Mouse (Mus musculus): ENCODE results near the gene Olfr1281. TPM values are rescaled to one million over a fixed set of nuclear protein-coding genes. Genes with fewer than 3 reads are reported as not detected.
"Not testable (repeated sequence)": the region's sequence is repeated elsewhere in the genome, so short reads cannot be mapped to it uniquely, and the experiment has no call there.

Olfr1281 gene
- not detected in 2 replicates for polyA plus RNA-seq (2015; fragmentation: Nextera tagmentation; extraction: Ambion mirVana)

GRCm38 (mm10) chr2:111326220-111326619 is at the start of gene Olfr1281:
TSS of gene Olfr1281 (plus strand) at chr2:111326520.
- Histone ChIP-seq H3K36me3 (no peaks in the 10 kb centered on the region), H3K27ac (replicated peaks) (no peak within 1 kb of the TSS), H3K9me3 (no peaks in the 10 kb centered on the region), H3K4me2 (no peak within 1 kb of the TSS), H3K27me3 (no peaks in the 10 kb centered on the region), H3K4me3 (no peak within 1 kb of the TSS), H3K9ac (no peak within 1 kb of the TSS), H3K4me1 (replicated peaks) (no peaks in the 10 kb centered on the region)
- no peak for ATAC-seq (ENCODE audit: low FRiP score, low read depth)
- WGBS = 83% methylated on average over 2 of the region's 2 CpGs

GRCm38 (mm10) chr2:111289836-111290235 is 36.5 kb upstream of the Olfr1281 start, which contains the start of gene Olfr1278:
TSS of gene Olfr1278 (plus strand) at chr2:111290136.
- Histone ChIP-seq H3K4me3 (no peak within 1 kb of the TSS), H3K9ac (no peak within 1 kb of the TSS), H3K36me3 (no peaks in the 10 kb centered on the region), H3K4me2 (no peak within 1 kb of the TSS), H3K27ac (replicated peaks) (no peak within 1 kb of the TSS), H3K9me3 (no peaks in the 10 kb centered on the region), H3K27me3 (no peaks in the 10 kb centered on the region), H3K4me1 (replicated peaks) (no peaks in the 10 kb centered on the region)
- ATAC-seq (ENCODE audit: low FRiP score, low read depth) = no peak

- Histone ChIP-seq H3K4me1 (replicated peaks) (no peaks in the 10 kb centered on the region), H3K4me2 (no peak overlapping the region), H3K27me3 (no peaks in the 10 kb centered on the region), H3K4me3 (no peak overlapping the region), H3K36me3 (no peaks in the 10 kb centered on the region), H3K9me3 (no peaks in the 10 kb centered on the region), H3K27ac (replicated peaks) (no peak overlapping the region), H3K9ac (no peak overlapping the region)
- no peak for ATAC-seq (ENCODE audit: low FRiP score, low read depth)
Observed at GRCm38 (mm10) chr2:111298541-111298940, 27.8 kb upstream of the Olfr1281 start.

GRCm38 (mm10) chr2:111300374-111300773 is 25.9 kb upstream of the Olfr1281 start, which contains the start of gene Olfr1279:
TSS of gene Olfr1279 (plus strand) at chr2:111300635.
- H3K4me2 ChIP-seq = no peak within 1 kb of the TSS
- no peaks in the 10 kb centered on the region for H3K9me3 ChIP-seq
- no peaks in the 10 kb centered on the region for H3K4me1 ChIP-seq (replicated peaks)
- no peak for ATAC-seq (ENCODE audit: low FRiP score, low read depth)
- no peaks in the 10 kb centered on the region for H3K27me3 ChIP-seq
- no peaks in the 10 kb centered on the region for H3K36me3 ChIP-seq
- no peak within 1 kb of the TSS for H3K27ac ChIP-seq (replicated peaks)
- no peak within 1 kb of the TSS for H3K9ac ChIP-seq
- no peak within 1 kb of the TSS for H3K4me3 ChIP-seq

GRCm38 (mm10) chr2:111313717-111314116 is 12.6 kb upstream of the Olfr1281 start, which contains the start of gene Olfr1280:
TSS of gene Olfr1280 (plus strand) at chr2:111314017.
- no peak for ATAC-seq (ENCODE audit: low FRiP score, low read depth)
- Histone ChIP-seq H3K36me3 (no peaks in the 10 kb centered on the region), H3K27ac (replicated peaks) (no peak within 1 kb of the TSS)

GRCm38 (mm10) chr2:111333721-111334120 is 7.4 kb downstream of the Olfr1281 start:
- not testable (repeated sequence) for ATAC-seq (ENCODE audit: low FRiP score, low read depth); H3K36me3 ChIP-seq; H3K4me2 ChIP-seq; H3K4me3 ChIP-seq; H3K4me1 ChIP-seq (replicated peaks); H3K9ac ChIP-seq; H3K27me3 ChIP-seq; H3K9me3 ChIP-seq; H3K27ac ChIP-seq (replicated peaks)
- 93% methylated on average over 5 of the region's 5 CpGs for WGBS

More at GRCm38 (mm10) chr2:111313717-111314116, 12.6 kb upstream of the Olfr1281 start, which contains the start of gene Olfr1280:
- no peak within 1 kb of the TSS for H3K9ac ChIP-seq
- no peaks in the 10 kb centered on the region for H3K4me1 ChIP-seq (replicated peaks)
- H3K4me2 ChIP-seq = no peak within 1 kb of the TSS
- no peak within 1 kb of the TSS for H3K4me3 ChIP-seq
- H3K9me3 ChIP-seq = no peaks in the 10 kb centered on the region
- no peaks in the 10 kb centered on the region for H3K27me3 ChIP-seq

GRCm38 (mm10) chr2:111335976-111336375 is 9.7 kb downstream of the Olfr1281 start, which contains the start of gene Olfr1282:
TSS of gene Olfr1282 (minus strand) at chr2:111336076.
- no peak within 1 kb of the TSS for H3K4me2 ChIP-seq
- H3K27me3 ChIP-seq = no peaks in the 10 kb centered on the region
- no peaks in the 10 kb centered on the region for H3K9me3 ChIP-seq
- no peaks in the 10 kb centered on the region for H3K36me3 ChIP-seq
- H3K4me1 ChIP-seq (replicated peaks) = no peaks in the 10 kb centered on the region
- no peak within 1 kb of the TSS for H3K9ac ChIP-seq
- WGBS = 83% methylated on average over 2 of the region's 2 CpGs
- no peak within 1 kb of the TSS for H3K4me3 ChIP-seq
- no peak for ATAC-seq (ENCODE audit: low FRiP score, low read depth)
- no peak within 1 kb of the TSS for H3K27ac ChIP-seq (replicated peaks)

- Histone ChIP-seq H3K4me1 (replicated peaks) (no peaks in the 10 kb centered on the region), H3K27ac (replicated peaks) (no peak within 1 kb of the TSS), H3K4me2 (no peak within 1 kb of the TSS), H3K4me3 (no peak within 1 kb of the TSS), H3K9ac (no peak within 1 kb of the TSS), H3K36me3 (no peaks in the 10 kb centered on the region), H3K27me3 (no peaks in the 10 kb centered on the region), H3K9me3 (no peaks in the 10 kb centered on the region)
- ATAC-seq (ENCODE audit: low FRiP score, low read depth) = no peak
- 82% methylated on average over 2 of the region's 2 CpGs for WGBS
Observed at GRCm38 (mm10) chr2:111366490-111366889, 40.2 kb downstream of the Olfr1281 start, which contains the start of gene Olfr1283. TSS of gene Olfr1283 (plus strand) at chr2:111366790.

- no peak for ATAC-seq (ENCODE audit: low FRiP score, low read depth)
Observed at GRCm38 (mm10) chr2:111375222-111375621, 48.9 kb downstream of the Olfr1281 start, which contains the start of gene Olfr1284. TSS of gene Olfr1284 (plus strand) at chr2:111375522.

More at GRCm38 (mm10) chr2:111375222-111375621, 48.9 kb downstream of the Olfr1281 start, which contains the start of gene Olfr1284:
- Histone ChIP-seq H3K36me3 (no peaks in the 10 kb centered on the region), H3K27ac (replicated peaks) (no peak within 1 kb of the TSS), H3K4me2 (no peak within 1 kb of the TSS), H3K4me3 (no peak within 1 kb of the TSS), H3K9me3 (no peaks in the 10 kb centered on the region), H3K4me1 (replicated peaks) (no peaks in the 10 kb centered on the region), H3K27me3 (no peaks in the 10 kb centered on the region), H3K9ac (no peak within 1 kb of the TSS)
- 92% methylated on average over 1 of the region's 1 CpGs for WGBS

Other genes starting within 250 kb of the Olfr1281 start
- not detected in 2 replicates for gene Gm13941, start 220.5 kb upstream of the Olfr1281 start, polyA plus RNA-seq (2015; fragmentation: Nextera tagmentation; extraction: Ambion mirVana)
- gene Gm15130, start 173.6 kb upstream of the Olfr1281 start, polyA plus RNA-seq (2015; fragmentation: Nextera tagmentation; extraction: Ambion mirVana) = not detected in 2 replicates
- not detected in 2 replicates for gene 4930430A15Rik, start 96.9 kb upstream of the Olfr1281 start, polyA plus RNA-seq (2015; fragmentation: Nextera tagmentation; extraction: Ambion mirVana)
- not detected in 2 replicates for gene Olfr1275, start 91.2 kb upstream of the Olfr1281 start, polyA plus RNA-seq (2015; fragmentation: Nextera tagmentation; extraction: Ambion mirVana)
- not detected in 2 replicates for gene Olfr1276, start 72.0 kb upstream of the Olfr1281 start, polyA plus RNA-seq (2015; fragmentation: Nextera tagmentation; extraction: Ambion mirVana)
- gene Olfr1277, start 52.4 kb upstream of the Olfr1281 start, polyA plus RNA-seq (2015; fragmentation: Nextera tagmentation; extraction: Ambion mirVana) = not detected in 2 replicates
- gene Olfr1278, start 36.4 kb upstream of the Olfr1281 start, polyA plus RNA-seq (2015; fragmentation: Nextera tagmentation; extraction: Ambion mirVana) = not detected in 2 replicates
- gene Olfr1279, start 25.9 kb upstream of the Olfr1281 start, polyA plus RNA-seq (2015; fragmentation: Nextera tagmentation; extraction: Ambion mirVana) = not detected in 2 replicates
- gene Olfr1280, start 12.5 kb upstream of the Olfr1281 start, polyA plus RNA-seq (2015; fragmentation: Nextera tagmentation; extraction: Ambion mirVana) = not detected in 2 replicates
- not detected in 2 replicates for gene Olfr1282, start 9.6 kb downstream of the Olfr1281 start, polyA plus RNA-seq (2015; fragmentation: Nextera tagmentation; extraction: Ambion mirVana)
- gene Olfr1283, start 40.3 kb downstream of the Olfr1281 start, polyA plus RNA-seq (2015; fragmentation: Nextera tagmentation; extraction: Ambion mirVana) = not detected in 2 replicates
- not detected in 2 replicates for gene Olfr1284, start 49.0 kb downstream of the Olfr1281 start, polyA plus RNA-seq (2015; fragmentation: Nextera tagmentation; extraction: Ambion mirVana)
- gene Olfr1286, start 96.6 kb downstream of the Olfr1281 start, polyA plus RNA-seq (2015; fragmentation: Nextera tagmentation; extraction: Ambion mirVana) = not detected in 2 replicates
- not detected in 2 replicates for gene Olfr1287, start 122.6 kb downstream of the Olfr1281 start, polyA plus RNA-seq (2015; fragmentation: Nextera tagmentation; extraction: Ambion mirVana)
- gene Olfr1288, start 147.6 kb downstream of the Olfr1281 start, polyA plus RNA-seq (2015; fragmentation: Nextera tagmentation; extraction: Ambion mirVana) = not detected in 2 replicates
- not detected in 2 replicates for gene Olfr1289, start 154.3 kb downstream of the Olfr1281 start, polyA plus RNA-seq (2015; fragmentation: Nextera tagmentation; extraction: Ambion mirVana)
- gene Olfr1290, start 167.3 kb downstream of the Olfr1281 start, polyA plus RNA-seq (2015; fragmentation: Nextera tagmentation; extraction: Ambion mirVana) = not detected in 2 replicates
- gene Olfr1291-ps1, start 170.7 kb downstream of the Olfr1281 start, polyA plus RNA-seq (2015; fragmentation: Nextera tagmentation; extraction: Ambion mirVana) = not detected in 2 replicates
- not detected in 2 replicates for gene Olfr1293-ps, start 198.7 kb downstream of the Olfr1281 start, polyA plus RNA-seq (2015; fragmentation: Nextera tagmentation; extraction: Ambion mirVana)
- not detected in 2 replicates for gene Olfr1294, start 213.8 kb downstream of the Olfr1281 start, polyA plus RNA-seq (2015; fragmentation: Nextera tagmentation; extraction: Ambion mirVana)
- not detected in 2 replicates for gene Olfr1295, start 243.2 kb downstream of the Olfr1281 start, polyA plus RNA-seq (2015; fragmentation: Nextera tagmentation; extraction: Ambion mirVana)